Mouse (Mus musculus) embryonic fibroblast, embryonic 13.5 days (primary cell): ENCODE data around the gene Mdga1. TPM values are rescaled to one million over a fixed set of nuclear protein-coding genes. Genes with fewer than 3 reads are reported as not detected.

ENCODE experiments used
- H3K27ac ChIP-seq: 2 replicates; pipeline ENCODE4 v1.5.1; 2012; ENCODE audit warnings: low read length, control low read depth, inconsistent platforms; ENCODE audit not compliant: insufficient read depth
- H3K4me1 ChIP-seq: 2 replicates; pipeline ENCODE4 v1.6.1; 2011; ENCODE audit warnings: low read length; ENCODE audit not compliant: control insufficient read depth, insufficient read depth
- H3K4me3 ChIP-seq: 2 replicates; pipeline ENCODE4 v1.5.1; 2011; ENCODE audit warnings: mild to moderate bottlenecking, control low read depth, low read length; ENCODE audit not compliant: insufficient read depth
- CTCF ChIP-seq: IDR thresholded peaks from 2 replicates; pipeline ENCODE4 v1.5.1; 2011; ENCODE audit warnings: mild to moderate bottlenecking, control low read depth, low read length, moderate library complexity, borderline replicate concordance; ENCODE audit not compliant: insufficient read depth
- POLR2A ChIP-seq: IDR thresholded peaks from 2 replicates; pipeline ENCODE4 v1.6.1; 2011; ENCODE audit warnings: low read depth, mild to moderate bottlenecking, control low read depth, low read length, moderate library complexity
- polyA plus RNA-seq: library from polyadenylated mRNA; stranded (reverse); fragments of >200 nt; gene quantifications from 2 replicates; pipeline ENCODE4 v1.2.4, GENCODE M21; 2011; ENCODE audit warnings: low read depth; ENCODE audit not compliant: missing spikeins, insufficient read length

The Mdga1 gene
- polyA plus RNA-seq, 1 experiment = 7.6 TPM

GRCm38 (mm10) chr17:29931224-29931945 is 38.5 kb downstream of the Mdga1 start:
- Histone ChIP-seq H3K4me3 (no peak overlapping the region), H3K4me1 (no peaks in the 10 kb centered on the region), H3K27ac (no peak overlapping the region)
- TF ChIP-seq POLR2A (no peak), CTCF (no peak)

GRCm38 (mm10) chr17:29928751-29929237 is 41.1 kb downstream of the Mdga1 start:
- Histone ChIP-seq H3K4me3 (no peak overlapping the region), H3K27ac (no peak overlapping the region), H3K4me1 (no peaks in the 10 kb centered on the region)
- TF ChIP-seq CTCF (no peak), POLR2A (no peak)

GRCm38 (mm10) chr17:29925608-29926606 is 44.0 kb downstream of the Mdga1 start:
- TF ChIP-seq CTCF (no peak), POLR2A (no peak)
- Histone ChIP-seq H3K27ac (no peak overlapping the region), H3K4me1 (no peaks in the 10 kb centered on the region), H3K4me3 (no peak overlapping the region)

GRCm38 (mm10) chr17:29920089-29920488 is 49.8 kb downstream of the Mdga1 start:
- TF ChIP-seq CTCF = no peak
- Histone ChIP-seq H3K27ac (no peak overlapping the region), H3K4me3 (no peak overlapping the region), H3K4me1 (no peaks in the 10 kb centered on the region)

- TF ChIP-seq CTCF (no peak), POLR2A (no peak)
- Histone ChIP-seq H3K27ac (no peak overlapping the region), H3K4me1 (no peaks in the 10 kb centered on the region), H3K4me3 (no peak overlapping the region)
These were observed 50.4 kb downstream of the Mdga1 start for GRCm38 (mm10) chr17:29919552-29919920.

GRCm38 (mm10) chr17:29918791-29919551 is 50.9 kb downstream of the Mdga1 start:
- H3K27ac ChIP-seq = no peak overlapping the region
- TF ChIP-seq POLR2A (no peak), CTCF (no peak)
- H3K4me1 ChIP-seq = no peaks in the 10 kb centered on the region
- H3K4me3 ChIP-seq = no peak overlapping the region

GRCm38 (mm10) chr17:29916968-29917367 is 52.9 kb downstream of the Mdga1 start:
- TF ChIP-seq CTCF (no peak), POLR2A (no peak)
- Histone ChIP-seq H3K4me3 (no peak overlapping the region), H3K4me1 (no peaks in the 10 kb centered on the region), H3K27ac (no peak overlapping the region)

GRCm38 (mm10) chr17:29915820-29916219 is 54.1 kb downstream of the Mdga1 start:
- no peak for TF ChIP-seq POLR2A
- TF ChIP-seq CTCF = no peak
- Histone ChIP-seq H3K27ac (no peak overlapping the region), H3K4me1 (no peaks in the 10 kb centered on the region), H3K4me3 (no peak overlapping the region)

GRCm38 (mm10) chr17:29913301-29913965 is 56.5 kb downstream of the Mdga1 start:
- Histone ChIP-seq H3K27ac (no peak overlapping the region), H3K4me3 (no peak overlapping the region), H3K4me1 (no peaks in the 10 kb centered on the region)
- TF ChIP-seq CTCF = no peak
